Comparison of ENCODE assay signal across 13 mouse cellular contexts in the genomic region with DNA sequence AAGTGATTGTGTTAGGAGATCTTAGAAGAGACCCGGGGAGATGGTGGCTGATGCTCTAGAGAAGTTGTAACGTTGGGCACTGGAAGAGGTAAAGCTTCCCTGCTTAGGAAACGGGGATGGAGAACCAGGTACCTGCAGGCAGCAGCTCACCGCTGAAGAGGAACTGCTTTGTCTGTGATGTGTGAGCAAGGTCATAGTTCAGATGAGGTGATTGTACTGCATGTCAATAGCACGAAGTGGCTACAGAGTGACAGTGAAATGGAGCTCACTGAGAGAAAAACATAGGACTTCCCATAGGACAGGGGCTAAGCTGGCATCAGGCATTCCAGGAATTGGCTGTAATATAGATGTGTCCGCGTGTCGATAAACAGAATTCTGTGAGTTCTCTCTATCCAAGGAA.
"Had no signal": no experiment of that assay in that cellular context is flagged by ENCODE, and none has a peak within 500 bp of the region (broad histone marks: within the 10 kb centered on the region; RNA-seq: fewer than 3 reads in every experiment).

No protein-coding gene starts in this region.

- H3K9me3 ChIP-seq: limb, embryonic 12.5 days; limb, embryonic 15.5 days; liver, embryonic 13.5 days had no signal

- H3K27ac ChIP-seq: limb, embryonic 12.5 days; limb, embryonic 15.5 days; liver, embryonic 13.5 days had no signal

- DNase-seq: kidney, adult 8-10 months; left cerebral cortex, postnatal 4 days; liver, embryonic 13.5 days; lung, adult 2 months; lung, postnatal 14 days; lung, postnatal 4 days; midbrain, embryonic 14.5 days; thymus, adult 18-20 months; thymus, postnatal 36 days had no signal

- H3K36me3 ChIP-seq: limb, embryonic 12.5 days; limb, embryonic 15.5 days; liver, embryonic 13.5 days had no signal

- H3K27me3 ChIP-seq: limb, embryonic 12.5 days; limb, embryonic 15.5 days; liver, embryonic 13.5 days had no signal

- H3K4me2 ChIP-seq: limb, embryonic 12.5 days; limb, embryonic 15.5 days; liver, embryonic 13.5 days; midbrain, embryonic 11.5 days had no signal

- H3K9ac ChIP-seq: limb, embryonic 12.5 days; limb, embryonic 15.5 days; liver, embryonic 13.5 days had no signal

- H3K4me3 ChIP-seq: limb, embryonic 12.5 days; limb, embryonic 15.5 days; liver, embryonic 13.5 days had no signal

- ATAC-seq: intestine, postnatal 0 days had no signal
